Mouse (Mus musculus) liver, adult 2 months (tissue): ENCODE results near the gene Wdr48.

Experiments used
- CTCF ChIP-seq: fragments of 200-500 bp; IDR thresholded peaks from 2 replicates; pipeline ENCODE4 v1.5.1; 2011; ENCODE audit warnings: low read depth, low read length, control low read depth
- POLR2A ChIP-seq: fragments of 200-500 bp; IDR thresholded peaks from 2 replicates; pipeline ENCODE4 v1.6.1; 2011; ENCODE audit warnings: low read length, control low read depth; ENCODE audit not compliant: insufficient read depth; ENCODE audit errors: extremely low read depth

DNA sequence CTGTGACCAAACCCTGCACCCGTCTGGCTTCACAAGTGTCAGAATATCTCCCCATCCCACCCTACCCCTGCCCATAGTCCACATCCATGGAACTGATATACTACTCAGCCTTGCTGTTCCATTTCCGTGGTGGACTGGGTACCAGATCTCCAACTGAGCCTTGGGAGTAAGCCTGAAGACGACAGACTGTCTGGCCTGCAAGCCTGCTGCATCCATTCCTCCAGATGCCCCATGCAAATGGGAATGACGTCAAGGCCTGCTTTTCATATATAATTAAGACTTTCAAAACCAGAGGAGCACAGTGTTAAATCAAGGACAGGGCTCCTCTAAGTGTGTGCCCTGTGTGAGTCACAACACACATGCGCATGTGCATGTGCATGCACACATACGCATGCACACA is 47.5 kb upstream of the Wdr48 start:
- TF ChIP-seq CTCF = no peak
- no peak for TF ChIP-seq POLR2A
